Mouse (Mus musculus): ENCODE data around the gene Ehbp1. TPM values are rescaled to one million over a fixed set of nuclear protein-coding genes. Genes with fewer than 3 reads are reported as not detected.

Gene Ehbp1
- polyA plus RNA-seq, 1 experiment from 2014 or later = 3.9 TPM

GRCm38 (mm10) chr11:21985118-21985517 lies 357.0 kb downstream of the Ehbp1 start:
- Histone ChIP-seq H3K9ac (ENCODE audit: low read depth, low read length) (no peak overlapping the region), H3K27ac (no peak overlapping the region), H3K27me3 (ENCODE audit: insufficient read depth, low read length) (peaks cover 32% of the 10 kb centered on the region), H3K4me2 (ENCODE audit: low read length) (no peak overlapping the region), H3K4me3 (replicated peaks; ENCODE audit: low read depth, low read length) (no peak overlapping the region), H3K4me1 (replicated peaks; ENCODE audit: insufficient read depth, low read length) (no peaks in the 10 kb centered on the region), H3K9me3 (replicated peaks; ENCODE audit: low read length) (no peaks in the 10 kb centered on the region), H3K36me3 (ENCODE audit: insufficient read depth, low read length) (no peaks in the 10 kb centered on the region)
- no peak for TF ChIP-seq CTCF (IDR thresholded peaks at IDR 0.05; ENCODE audit: low read depth)
- DNase-seq (ENCODE audit: low spot score) (no peak), ATAC-seq (replicated peaks; ENCODE audit: low FRiP score, low read depth) (no peak)
- WGBS = 40% methylated on average over 1 of the region's 1 CpGs

DNA sequence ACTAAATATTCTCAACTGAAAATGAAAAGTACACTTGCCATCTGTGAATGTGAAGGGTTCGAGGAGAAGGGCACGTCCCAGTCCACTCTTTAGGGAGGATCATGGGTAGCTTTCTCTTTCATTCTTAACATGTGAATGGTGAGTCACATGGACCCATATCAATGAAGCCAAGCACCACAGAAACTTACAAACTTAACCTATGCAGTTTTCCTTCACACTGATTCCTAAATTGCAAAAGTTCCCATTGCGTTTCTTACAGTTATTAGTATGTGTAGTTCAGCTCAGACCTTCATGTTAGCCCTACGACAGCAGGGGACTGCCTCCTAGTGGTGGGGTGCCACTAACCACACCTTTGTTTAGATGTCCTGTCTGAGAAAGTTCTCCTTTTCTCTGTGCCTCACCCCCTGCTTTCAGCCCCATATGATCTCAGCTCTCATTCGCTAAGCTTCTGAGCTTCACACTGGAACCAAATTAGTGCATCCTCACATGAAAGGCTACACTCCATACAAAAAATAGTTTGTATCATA lies 368.0 kb downstream of the Ehbp1 start:
- no peak for DNase-seq (ENCODE audit: low spot score)
- peak; percentile 50 for TF ChIP-seq CTCF (IDR thresholded peaks at IDR 0.05; ENCODE audit: low read depth)
- H3K27ac ChIP-seq = no peak overlapping the region

GRCm38 (mm10) chr11:21973597-21973996 lies 368.5 kb downstream of the Ehbp1 start:
- no peaks in the 10 kb centered on the region for H3K9me3 ChIP-seq (replicated peaks; ENCODE audit: low read length)
- H3K4me3 ChIP-seq (replicated peaks; ENCODE audit: low read depth, low read length) = no peak overlapping the region
- no peak overlapping the region for H3K4me2 ChIP-seq (ENCODE audit: low read length)
- ATAC-seq (replicated peaks; ENCODE audit: low FRiP score, low read depth) (no peak), DNase-seq (ENCODE audit: low spot score) (peak; percentile 19)
- H3K27ac ChIP-seq = no peak overlapping the region
- no peaks in the 10 kb centered on the region for H3K27me3 ChIP-seq (ENCODE audit: insufficient read depth, low read length)
- H3K4me1 ChIP-seq (replicated peaks; ENCODE audit: insufficient read depth, low read length) = no peaks in the 10 kb centered on the region
- no peaks in the 10 kb centered on the region for H3K36me3 ChIP-seq (ENCODE audit: insufficient read depth, low read length)
- H3K9ac ChIP-seq (ENCODE audit: low read depth, low read length) = no peak overlapping the region
- no peak for TF ChIP-seq CTCF (IDR thresholded peaks at IDR 0.05; ENCODE audit: low read depth)
- WGBS = 63% methylated on average over 3 of the region's 3 CpGs

More for the DNA sequence above, 368.0 kb downstream of the Ehbp1 start:
- H3K36me3 ChIP-seq (ENCODE audit: insufficient read depth, low read length) = no peaks in the 10 kb centered on the region
- H3K9me3 ChIP-seq (replicated peaks; ENCODE audit: low read length) = no peaks in the 10 kb centered on the region
- H3K9ac ChIP-seq (ENCODE audit: low read depth, low read length) = no peak overlapping the region
- 77% methylated on average over 5 of the region's 5 CpGs for WGBS
- no peak overlapping the region for H3K4me3 ChIP-seq (replicated peaks; ENCODE audit: low read depth, low read length)
- no peaks in the 10 kb centered on the region for H3K4me1 ChIP-seq (replicated peaks; ENCODE audit: insufficient read depth, low read length)
- no peak overlapping the region for H3K4me2 ChIP-seq (ENCODE audit: low read length)
- ATAC-seq (replicated peaks; ENCODE audit: low FRiP score, low read depth) = no peak
- no peaks in the 10 kb centered on the region for H3K27me3 ChIP-seq (ENCODE audit: insufficient read depth, low read length)

DNA sequence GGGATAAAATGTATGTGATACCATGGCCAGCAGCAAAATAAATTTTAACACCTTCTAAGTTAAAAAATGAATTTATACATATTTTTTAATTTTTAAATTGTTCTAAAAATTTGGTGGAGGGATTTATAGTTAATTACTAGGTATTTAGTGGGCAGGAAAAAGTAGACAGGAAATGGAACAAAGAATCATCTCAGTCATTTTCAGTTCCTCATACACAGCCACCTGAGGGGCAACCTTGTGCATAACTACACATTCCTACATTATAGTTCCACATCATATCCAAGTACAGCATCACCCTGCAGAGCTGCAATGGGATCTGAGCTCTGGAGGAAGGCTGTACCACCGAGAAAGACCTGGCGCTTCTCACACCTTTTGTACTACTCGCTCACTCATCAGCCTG lies 373.2 kb downstream of the Ehbp1 start:
- H3K4me3 ChIP-seq (replicated peaks; ENCODE audit: low read depth, low read length) = no peak overlapping the region
- no peak overlapping the region for H3K27ac ChIP-seq
- no peak for TF ChIP-seq CTCF (IDR thresholded peaks at IDR 0.05; ENCODE audit: low read depth)
- ATAC-seq (replicated peaks; ENCODE audit: low FRiP score, low read depth) (no peak), DNase-seq (ENCODE audit: low spot score) (no peak)
- no peak overlapping the region for H3K4me2 ChIP-seq (ENCODE audit: low read length)
- no peaks in the 10 kb centered on the region for H3K27me3 ChIP-seq (ENCODE audit: insufficient read depth, low read length)
- H3K9ac ChIP-seq (ENCODE audit: low read depth, low read length) = no peak overlapping the region
- 94% methylated on average over 3 of the region's 3 CpGs for WGBS
- no peaks in the 10 kb centered on the region for H3K36me3 ChIP-seq (ENCODE audit: insufficient read depth, low read length)
- H3K4me1 ChIP-seq (replicated peaks; ENCODE audit: insufficient read depth, low read length) = no peaks in the 10 kb centered on the region
- no peaks in the 10 kb centered on the region for H3K9me3 ChIP-seq (replicated peaks; ENCODE audit: low read length)

Other genes starting within 250 kb of the Ehbp1 start
- 17.7 and 18.1 TPM in 2 replicates for gene Tmem17, start 169.8 kb upstream of the Ehbp1 start, polyA plus RNA-seq (2015; fragmentation: Nextera tagmentation; extraction: Ambion mirVana)

Measured in kidney, postnatal 0 days (tissue).